Mouse (Mus musculus) neutrophil, adult 65 days (primary cell): Measurements from ENCODE around the gene Pop5. TPM values are rescaled to one million over a fixed set of nuclear protein-coding genes. Genes with fewer than 3 reads are reported as not detected.

Experiments used
- total RNA-seq: library from RNA; stranded (reverse); gene quantifications from 2 replicates; pipeline ENCODE4 v1.2.4, GENCODE M21; 2023

Pop5 gene
- total RNA-seq = 8.1 and 11.9 TPM in 2 replicates

DNA sequence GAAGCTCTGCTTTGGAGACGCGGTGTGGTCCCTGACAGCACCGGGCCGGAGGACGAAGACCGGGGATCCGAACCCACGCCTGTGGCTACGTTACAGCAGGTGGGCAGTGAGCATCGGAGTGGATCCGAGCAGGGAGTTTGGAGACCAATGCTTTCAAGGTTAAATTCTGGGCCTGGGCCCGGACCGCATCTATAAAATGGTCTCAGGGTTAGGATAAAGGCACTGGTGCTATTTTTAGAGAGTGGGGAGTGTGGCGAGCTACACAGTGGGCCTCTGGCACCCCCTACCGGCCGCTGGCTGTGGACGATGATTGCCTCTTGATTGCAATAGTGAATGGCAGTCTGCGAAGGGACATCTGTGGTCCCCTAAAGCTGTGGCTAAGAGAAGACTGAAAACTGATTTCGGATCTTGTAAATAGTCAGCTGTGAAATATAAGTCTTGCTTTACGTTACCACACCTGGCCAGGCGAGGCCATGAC, at the start of gene Pop5:
Gene Pop5, plus strand, starts transcription at position 51 of the 478 bp plus-strand sequence.

DNA sequence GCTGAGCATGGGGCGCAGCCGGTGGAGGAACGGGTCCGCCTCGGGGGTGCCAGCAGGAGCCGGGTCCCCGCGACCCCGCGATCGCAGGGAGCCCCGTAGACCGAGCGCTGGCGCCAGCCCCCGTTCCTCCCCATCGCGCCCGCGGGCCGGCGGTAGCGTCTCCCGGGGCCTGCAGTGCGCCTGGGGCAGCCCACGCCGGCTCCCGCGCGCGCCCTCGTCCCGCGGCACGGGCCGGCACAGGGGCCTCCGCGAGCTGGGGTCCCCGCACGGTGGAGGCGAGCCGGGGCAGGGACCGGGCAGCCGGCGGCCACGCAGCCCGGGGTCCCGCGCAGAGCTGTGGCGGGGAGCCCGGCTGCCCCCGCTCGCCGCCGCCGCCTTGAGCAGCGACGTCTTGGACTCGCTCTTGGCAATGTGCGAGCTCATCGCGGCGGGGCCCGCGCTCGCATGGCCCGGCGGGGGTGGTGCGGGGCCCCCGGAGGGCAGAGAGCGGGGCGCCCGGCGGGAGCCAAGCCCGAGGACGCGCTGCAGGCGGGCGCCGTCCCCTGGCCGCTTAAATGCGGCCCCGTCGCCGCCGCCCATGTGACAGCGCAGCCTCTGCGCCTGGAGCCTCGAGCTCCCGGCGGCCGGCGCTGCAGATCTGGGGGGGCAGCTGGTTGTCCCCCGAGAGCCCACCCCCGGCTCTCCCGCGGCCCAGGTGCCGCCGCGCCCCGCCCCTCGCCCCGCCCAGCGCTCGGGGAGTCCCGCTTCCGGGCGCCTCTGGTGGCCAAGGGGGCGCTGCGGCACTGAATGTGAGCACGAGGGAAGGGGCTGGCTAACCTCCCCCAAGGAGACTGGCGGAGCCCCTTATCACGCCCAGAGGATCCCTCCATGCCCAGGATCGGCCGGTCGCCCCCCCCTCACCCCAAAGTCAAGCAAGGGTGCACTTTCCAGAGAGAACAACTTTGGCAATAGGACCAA, 41.7 kb upstream of the Pop5 start, which contains the start of gene Cabp1:
Gene Cabp1, minus strand, starts transcription at position 713 of the 957 bp plus-strand sequence.

DNA sequence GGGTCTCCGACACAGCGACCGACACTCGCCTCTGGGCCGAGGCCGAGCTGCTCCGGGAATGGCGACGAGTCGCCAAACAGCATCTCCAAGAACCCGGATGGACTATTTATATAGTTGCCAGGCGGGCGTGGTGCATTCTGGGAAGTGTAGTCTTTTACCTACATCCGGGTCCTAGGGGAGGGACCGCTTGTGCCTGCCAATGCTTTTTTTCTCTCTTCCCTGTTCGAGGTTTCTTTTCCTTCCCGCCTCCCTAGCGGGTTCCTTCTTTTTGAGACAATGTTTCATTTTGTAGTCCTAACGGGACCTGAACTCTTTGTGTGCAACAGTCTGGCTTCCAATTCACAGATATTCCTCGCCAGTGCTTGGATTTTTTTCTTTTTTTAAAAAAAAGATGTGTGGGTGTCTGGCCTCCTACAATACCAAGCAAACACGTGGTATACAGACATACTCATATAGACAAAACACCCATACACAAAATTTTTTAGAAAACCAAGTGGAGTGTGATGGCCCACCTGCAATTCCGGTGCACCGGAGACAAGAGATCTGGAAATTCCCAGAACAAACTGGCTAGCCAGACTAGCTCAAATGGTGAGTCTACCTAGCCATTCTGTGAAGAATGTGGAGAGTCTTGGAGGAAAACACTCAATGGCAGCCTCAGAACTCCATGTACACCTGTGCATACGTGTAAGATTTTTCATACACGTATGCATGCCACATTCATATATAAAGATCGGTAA, 37.3 kb downstream of the Pop5 start, which contains the start of gene Rnf10:
Gene Rnf10, minus strand, starts transcription at position 87 of the 737 bp plus-strand sequence.

DNA sequence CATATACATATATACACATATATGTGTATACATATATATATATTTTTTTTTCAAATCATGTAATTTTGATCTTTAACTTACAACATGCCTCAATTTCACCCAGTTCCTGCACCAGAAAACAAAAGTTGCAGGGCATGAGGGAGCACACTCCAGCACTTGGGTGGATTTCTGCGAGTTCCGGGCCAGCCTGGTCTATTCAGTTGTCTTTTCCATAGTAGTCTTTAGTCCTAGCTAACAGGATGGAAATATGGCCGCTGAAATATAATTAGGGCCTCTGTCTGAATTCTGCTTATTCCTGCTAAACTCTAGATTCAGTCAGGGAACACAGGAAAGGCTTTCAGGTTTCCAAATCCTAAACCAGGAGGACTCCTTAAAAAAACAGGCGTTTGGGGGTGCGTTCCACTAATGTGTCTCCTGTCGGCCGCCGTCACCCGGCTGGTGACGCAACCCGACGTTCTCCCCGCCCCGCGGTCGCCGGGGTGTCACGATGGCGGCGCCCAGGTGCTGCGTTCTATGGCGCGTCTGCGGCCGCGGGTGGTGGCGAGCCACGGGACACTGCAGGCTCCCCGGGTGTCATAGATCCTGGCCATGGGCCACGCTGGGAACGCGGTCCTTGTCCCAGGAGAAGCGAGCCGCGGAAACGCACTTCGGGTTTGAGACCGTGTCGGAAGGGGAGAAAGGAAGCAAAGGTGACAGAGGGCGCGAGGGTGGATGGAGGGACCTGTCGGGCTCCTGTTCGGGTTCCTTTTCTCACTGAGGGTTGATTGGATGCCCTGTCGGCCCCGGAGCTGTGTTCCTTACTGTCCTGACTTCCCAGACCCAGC, 43.8 kb downstream of the Pop5 start, which contains the start of gene Coq5:
Gene Coq5, plus strand, starts transcription at position 441 of the 824 bp plus-strand sequence.

Other genes with a start within 250 kb of the Pop5 start
- gene Sppl3, start 224.7 kb upstream of the Pop5 start, total RNA-seq = 39.4 and 49.7 TPM in 2 replicates
- gene Gm10401, start 137.5 kb upstream of the Pop5 start, total RNA-seq = not detected in 2 replicates
- 15.0 and 18.2 TPM in 2 replicates for gene Acads, start 116.5 kb upstream of the Pop5 start, total RNA-seq
- gene Unc119b, start 100.9 kb upstream of the Pop5 start, total RNA-seq = 20.1 and 22.8 TPM in 2 replicates
- 109 and 155 TPM in 2 replicates for gene Mlec, start 77.7 kb upstream of the Pop5 start, total RNA-seq
- not detected in 2 replicates for gene Cabp1, start 41.5 kb upstream of the Pop5 start, total RNA-seq
- 197 and 217 TPM in 2 replicates for gene Rnf10, start 37.1 kb downstream of the Pop5 start, total RNA-seq
- 7.1 and 13.0 TPM in 2 replicates for gene Coq5, start 43.8 kb downstream of the Pop5 start, total RNA-seq
- 149 and 192 TPM in 2 replicates for gene Dynll1, start 65.2 kb downstream of the Pop5 start, total RNA-seq
- gene Srsf9, start 91.3 kb downstream of the Pop5 start, total RNA-seq = 43.0 and 57.0 TPM in 2 replicates
- 4.6 and 6.4 TPM in 2 replicates for gene Gatc, start 105.3 kb downstream of the Pop5 start, total RNA-seq
- gene Triap1, start 105.4 kb downstream of the Pop5 start, total RNA-seq = 16.3 and 17.9 TPM in 2 replicates
- gene Cox6a1, start 113.1 kb downstream of the Pop5 start, total RNA-seq = 186 and 217 TPM in 2 replicates
- not detected in 2 replicates for gene Msi1, start 193.8 kb downstream of the Pop5 start, total RNA-seq
- not detected in 2 replicates for gene Pla2g1b, start 230.4 kb downstream of the Pop5 start, total RNA-seq
- 1.4 and 6.7 TPM in 2 replicates for gene Sirt4, start 248.9 kb downstream of the Pop5 start, total RNA-seq